Mouse (Mus musculus): ENCODE measurements around the gene Capn12.
A peak's percentile ranks its signal among the peaks of the same experiment; 100 is the strongest.
"Not testable (repeated sequence)": the region's sequence is repeated elsewhere in the genome, so short reads cannot be mapped to it uniquely, and the experiment has no call there.

Capn12 gene

GRCm38 (mm10) chr7:28879606-28880005, 1.6 kb upstream of the Capn12 start:
- no peak for DNase-seq

- no peak for DNase-seq
These were observed 668 bp upstream of the Capn12 start for GRCm38 (mm10) chr7:28880554-28880953.

GRCm38 (mm10) chr7:28883039-28883438, 1.8 kb downstream of the Capn12 start:
- no peak for DNase-seq

GRCm38 (mm10) chr7:28883704-28884103, 2.5 kb downstream of the Capn12 start:
- DNase-seq, result not testable (repeated sequence)

GRCm38 (mm10) chr7:28886486-28886885, 5.3 kb downstream of the Capn12 start:
- no peak for DNase-seq

GRCm38 (mm10) chr7:28888701-28889161, 7.5 kb downstream of the Capn12 start:
- no peak for DNase-seq

- no peak for DNase-seq
These were observed 11.4 kb downstream of the Capn12 start for GRCm38 (mm10) chr7:28892601-28893000.

GRCm38 (mm10) chr7:28893643-28894265, 12.5 kb downstream of the Capn12 start:
- DNase-seq, result peak; percentile 60 to 63

GRCm38 (mm10) chr7:28894942-28895341, 13.7 kb downstream of the Capn12 start:
- no peak for DNase-seq

- no peak for DNase-seq
These were observed 16.4 kb downstream of the Capn12 start for GRCm38 (mm10) chr7:28897661-28898060.

GRCm38 (mm10) chr7:28899972-28900371, 18.8 kb downstream of the Capn12 start:
- DNase-seq, result no peak

GRCm38 (mm10) chr7:28901311-28902125, 20.3 kb downstream of the Capn12 start:
- DNase-seq, result no peak

GRCm38 (mm10) chr7:28902180-28902579, 21.0 kb downstream of the Capn12 start:
- DNase-seq, result no peak

GRCm38 (mm10) chr7:28902809-28903208, 21.6 kb downstream of the Capn12 start:
- no peak for DNase-seq

GRCm38 (mm10) chr7:28903778-28904177, 22.6 kb downstream of the Capn12 start:
- no peak for DNase-seq

- DNase-seq, result no peak
These were observed 26.0 kb downstream of the Capn12 start for GRCm38 (mm10) chr7:28907195-28907594.

- DNase-seq, result peak; percentile 74 to 88
These were observed 30.4 kb downstream of the Capn12 start for GRCm38 (mm10) chr7:28911632-28912031.

GRCm38 (mm10) chr7:28913171-28913570, 31.9 kb downstream of the Capn12 start:
- no peak for DNase-seq

GRCm38 (mm10) chr7:28916491-28916890, 35.3 kb downstream of the Capn12 start:
- peak in 1 of 2 experiments; percentile 29 for DNase-seq

GRCm38 (mm10) chr7:28917503-28918426, 36.5 kb downstream of the Capn12 start:
- peak; percentile 76 to 92 for DNase-seq

GRCm38 (mm10) chr7:28918540-28918939, 37.3 kb downstream of the Capn12 start:
- no peak for DNase-seq

- peak; percentile 85 to 93 for DNase-seq
These were observed 38.6 kb downstream of the Capn12 start for GRCm38 (mm10) chr7:28919815-28920214.

GRCm38 (mm10) chr7:28921178-28921577, 40.0 kb downstream of the Capn12 start:
- DNase-seq, result no peak
